Mouse (Mus musculus): ENCODE results near the gene Adarb1.

DNA sequence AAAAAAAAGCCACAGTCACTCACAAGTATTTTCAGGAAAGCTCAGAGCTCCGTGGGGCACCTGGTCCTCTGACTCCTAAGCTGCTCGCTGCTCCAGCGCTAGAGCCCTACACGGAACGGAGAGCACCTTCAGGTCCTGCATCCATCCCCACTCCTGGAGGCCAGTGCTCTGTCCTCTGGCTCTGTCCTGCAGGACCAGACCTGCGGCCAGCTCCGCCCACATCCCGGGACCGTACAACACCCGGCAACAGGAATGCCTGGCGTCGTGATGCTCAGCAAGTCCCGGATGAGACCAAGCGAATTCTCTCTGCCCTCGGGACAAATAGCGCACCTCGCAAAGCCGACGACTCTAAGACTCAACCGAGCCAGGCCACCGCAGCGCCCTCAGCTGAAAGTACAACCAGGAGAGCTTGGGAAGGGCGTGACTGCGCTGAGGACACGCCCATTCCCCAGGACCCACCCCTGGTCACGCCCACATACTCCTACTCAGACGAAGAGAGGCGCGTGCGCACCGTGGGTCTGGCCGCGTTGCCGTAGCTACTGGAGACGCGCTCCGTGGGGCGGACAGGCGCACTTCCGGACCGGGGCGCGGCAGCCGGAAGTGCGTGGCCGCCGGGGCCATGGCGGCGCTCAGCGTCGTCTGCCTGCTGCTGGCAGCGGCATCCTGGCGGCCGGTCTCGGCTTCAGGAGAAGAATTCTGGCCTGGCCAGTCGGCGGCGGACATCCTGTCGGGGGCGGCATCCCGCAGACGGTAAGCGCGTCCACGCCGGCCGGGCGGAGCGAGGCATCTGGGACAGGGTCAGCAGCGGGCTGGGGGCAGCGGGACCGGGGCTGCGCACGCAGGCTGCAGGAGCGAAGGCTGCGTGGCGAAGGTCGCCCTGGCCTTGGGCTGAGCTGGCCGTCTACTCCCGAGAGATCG, 159.1 kb downstream of the Adarb1 start, which contains the start of gene Pofut2:
- 0 out of 2 replicates have a peak, but pooled peaks have one; percentile 54 for TF ChIP-seq EP300 (IDR thresholded peaks at IDR 0.05; ENCODE audit: insufficient read depth, low read depth, low read length)
- peak; percentile 87 for TF ChIP-seq POLR2A (IDR thresholded peaks at IDR 0.05; ENCODE audit: insufficient read depth, low read depth, low read length)

All from heart, adult 2 months (tissue).